Comparison of ENCODE assay signal across 1 mouse cellular context in the genomic region with DNA sequence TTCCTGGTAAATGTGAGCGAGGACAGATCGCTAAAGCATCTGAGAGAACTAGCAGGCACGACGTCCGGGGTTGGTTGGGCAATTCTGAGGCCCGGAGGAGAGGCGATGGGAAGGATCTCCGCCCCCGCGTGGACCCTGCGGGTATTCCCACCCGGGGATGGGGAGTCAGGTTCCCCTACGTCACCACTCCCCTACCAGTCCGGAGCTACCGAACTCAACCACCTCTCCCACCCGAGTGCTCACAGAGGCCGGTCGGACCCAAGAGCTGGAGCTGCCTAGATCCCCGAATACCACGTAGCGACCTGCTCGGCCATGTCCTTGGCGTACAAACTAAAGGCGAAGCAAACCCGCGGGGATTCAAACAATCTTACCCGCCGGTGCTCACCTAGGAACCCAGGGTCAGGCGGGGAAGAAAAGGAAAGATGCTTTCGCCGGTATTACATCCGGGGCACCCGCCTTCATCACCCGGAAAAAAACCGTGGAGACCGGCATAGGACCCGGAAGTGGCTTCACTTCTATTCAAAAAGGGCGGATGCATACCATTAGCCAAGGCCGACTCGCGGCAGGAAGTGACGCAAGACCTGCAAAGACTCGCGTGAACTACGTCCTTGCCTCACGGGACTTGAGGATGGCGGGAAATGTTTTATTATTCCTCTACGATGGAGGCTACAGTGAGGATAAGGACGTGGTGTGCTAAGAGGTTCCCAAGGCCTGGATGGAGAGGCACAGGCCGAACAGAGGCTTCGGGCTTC.
TF ChIP-seq lines count a peak whose summit lies in the region.

A gene (minus strand): TSS at position 507 of the 752 bp plus-strand sequence.

TF ChIP-seq in MEL, 35 proteins besides CTCF, POLR2A, EP300 and RAD21 (continued from another document):
- TF ChIP-seq MYB (IDR thresholded peaks at IDR 0.05; ENCODE audit: low read depth, low read length), result no peak
- peak; percentile 77 for TF ChIP-seq MYC (IDR thresholded peaks at IDR 0.05; ENCODE audit: low read depth, low read length)
- no peak for TF ChIP-seq USF2 (IDR thresholded peaks at IDR 0.05; ENCODE audit: borderline replicate concordance in 1 of 2, insufficient read depth in 1 of 2, low read depth in 1 of 2, low read length in 2 of 2)
- peak; percentile 99 for TF ChIP-seq E2F4 (IDR thresholded peaks at IDR 0.05; ENCODE audit: borderline replicate concordance, low read depth, low read length)
- TF ChIP-seq ETS1 (IDR thresholded peaks at IDR 0.05; ENCODE audit: low read depth, low read length), result peak; percentile 41; the same call in 1 of the 2 replicates
- peak; percentile 96 for TF ChIP-seq CHD2 (IDR thresholded peaks at IDR 0.05; ENCODE audit: low read length)
- TF ChIP-seq POLR2AphosphoS2 (IDR thresholded peaks at IDR 0.05; ENCODE audit: low read length), result peak; percentile 96
- TF ChIP-seq JUND (IDR thresholded peaks at IDR 0.05; ENCODE audit: low read depth, low read length), result no peak
- TF ChIP-seq MAX (IDR thresholded peaks at IDR 0.05; ENCODE audit: low read length), result peak; percentile 92
- TF ChIP-seq ELF1 (IDR thresholded peaks at IDR 0.05; ENCODE audit: low read depth, low read length), result peak; percentile 99
- TF ChIP-seq NRF1 (IDR thresholded peaks at IDR 0.05; ENCODE audit: insufficient read depth, low read depth, low read length, poor library complexity, severe bottlenecking), result 0 out of 2 replicates have a peak, but pooled peaks have one; percentile 24
- peak; percentile 81 for TF ChIP-seq NELFE (IDR thresholded peaks at IDR 0.05; ENCODE audit: low read depth, low read length)
- no peak for TF ChIP-seq MXI1 (IDR thresholded peaks at IDR 0.05; ENCODE audit: low read depth, low read length)
- peak; percentile 23; the same call in 1 of the 2 replicates for TF ChIP-seq USF1 (IDR thresholded peaks at IDR 0.05; ENCODE audit: low read depth, low read length)
